Mouse (Mus musculus): ENCODE results near the gene 4921504E06Rik. TPM values are rescaled to one million over a fixed set of nuclear protein-coding genes. Genes with fewer than 3 reads are reported as not detected.

4921504E06Rik gene
- polyA plus RNA-seq (2015; fragmentation: Nextera tagmentation; extraction: Ambion mirVana): 0.14 TPM in 1 of 2 replicates, not detected in the other

GRCm38 (mm10) chr2:19553821-19554592 lies at the start of gene 4921504E06Rik:
Gene 4921504E06Rik (minus strand): TSS chr2:19553914.
- Histone ChIP-seq H3K27me3 (ENCODE audit: control insufficient read depth, insufficient read depth, low read depth, low read length) (no peaks in the 10 kb centered on the region), H3K9me3 (ENCODE audit: control insufficient read depth, low read length) (no peaks in the 10 kb centered on the region), H3K27ac (ENCODE audit: low read length) (peak within 1 kb of the TSS; percentile 91), H3K4me1 (replicated peaks; ENCODE audit: control insufficient read depth, insufficient read depth, low read length) (peaks cover 11% of the 10 kb centered on the region), H3K4me2 (ENCODE audit: low read depth, low read length) (peak within 1 kb of the TSS; percentile 70), H3K9ac (ENCODE audit: low read length) (peak within 1 kb of the TSS; percentile 63), H3K36me3 (ENCODE audit: control insufficient read depth, insufficient read depth, low read length) (no peaks in the 10 kb centered on the region), H3K4me3 (ENCODE audit: low read length) (peak within 1 kb of the TSS; percentile 51)
- under 1% methylated on average over 23 of the region's 27 CpGs for WGBS
- ATAC-seq (ENCODE audit: low read depth): peak; percentile 93

GRCm38 (mm10) chr2:19601386-19601925 lies 47.7 kb upstream of the 4921504E06Rik start:
- WGBS: 56% methylated on average over 3 of the region's 3 CpGs
- Histone ChIP-seq H3K9me3 (ENCODE audit: control insufficient read depth, low read length) (no peaks in the 10 kb centered on the region), H3K36me3 (ENCODE audit: control insufficient read depth, insufficient read depth, low read length) (no peaks in the 10 kb centered on the region), H3K4me1 (replicated peaks; ENCODE audit: control insufficient read depth, insufficient read depth, low read length) (no peaks in the 10 kb centered on the region), H3K9ac (ENCODE audit: low read length) (no peak overlapping the region), H3K4me2 (ENCODE audit: low read depth, low read length) (no peak overlapping the region), H3K4me3 (ENCODE audit: low read length) (no peak overlapping the region), H3K27ac (ENCODE audit: low read length) (no peak overlapping the region), H3K27me3 (ENCODE audit: control insufficient read depth, insufficient read depth, low read depth, low read length) (no peaks in the 10 kb centered on the region)
- ATAC-seq (ENCODE audit: low read depth): no peak

- no peak for ATAC-seq (ENCODE audit: low read depth)
- H3K4me3 ChIP-seq (ENCODE audit: low read length): no peak overlapping the region
- H3K27ac ChIP-seq (ENCODE audit: low read length): no peak overlapping the region
- H3K27me3 ChIP-seq (ENCODE audit: control insufficient read depth, insufficient read depth, low read depth, low read length): no peaks in the 10 kb centered on the region
- no peak overlapping the region for H3K9ac ChIP-seq (ENCODE audit: low read length)
- H3K4me1 ChIP-seq (replicated peaks; ENCODE audit: control insufficient read depth, insufficient read depth, low read length): no peaks in the 10 kb centered on the region
- 76% methylated on average over 5 of the region's 5 CpGs for WGBS
- no peaks in the 10 kb centered on the region for H3K9me3 ChIP-seq (ENCODE audit: control insufficient read depth, low read length)
- no peaks in the 10 kb centered on the region for H3K36me3 ChIP-seq (ENCODE audit: control insufficient read depth, insufficient read depth, low read length)
- H3K4me2 ChIP-seq (ENCODE audit: low read depth, low read length): no peak overlapping the region
These were observed 47.1 kb upstream of the 4921504E06Rik start for GRCm38 (mm10) chr2:19600860-19601259.

- H3K9me3 ChIP-seq (ENCODE audit: control insufficient read depth, low read length): no peaks in the 10 kb centered on the region
- no peak overlapping the region for H3K4me2 ChIP-seq (ENCODE audit: low read depth, low read length)
- H3K27me3 ChIP-seq (ENCODE audit: control insufficient read depth, insufficient read depth, low read depth, low read length): no peaks in the 10 kb centered on the region
- no peaks in the 10 kb centered on the region for H3K36me3 ChIP-seq (ENCODE audit: control insufficient read depth, insufficient read depth, low read length)
- no peak for ATAC-seq (ENCODE audit: low read depth)
- no peak overlapping the region for H3K9ac ChIP-seq (ENCODE audit: low read length)
- no peak overlapping the region for H3K4me3 ChIP-seq (ENCODE audit: low read length)
- WGBS: 61% methylated on average over 5 of the region's 5 CpGs
- H3K27ac ChIP-seq (ENCODE audit: low read length): no peak overlapping the region
- H3K4me1 ChIP-seq (replicated peaks; ENCODE audit: control insufficient read depth, insufficient read depth, low read length): no peaks in the 10 kb centered on the region
These were observed 46.1 kb upstream of the 4921504E06Rik start for GRCm38 (mm10) chr2:19599801-19600200.

GRCm38 (mm10) chr2:19596988-19597387 lies 43.3 kb upstream of the 4921504E06Rik start:
- Histone ChIP-seq H3K27me3 (ENCODE audit: control insufficient read depth, insufficient read depth, low read depth, low read length) (no peaks in the 10 kb centered on the region), H3K4me1 (replicated peaks; ENCODE audit: control insufficient read depth, insufficient read depth, low read length) (no peaks in the 10 kb centered on the region), H3K4me2 (ENCODE audit: low read depth, low read length) (no peak overlapping the region), H3K4me3 (ENCODE audit: low read length) (no peak overlapping the region), H3K9ac (ENCODE audit: low read length) (no peak overlapping the region), H3K27ac (ENCODE audit: low read length) (no peak overlapping the region), H3K36me3 (ENCODE audit: control insufficient read depth, insufficient read depth, low read length) (no peaks in the 10 kb centered on the region), H3K9me3 (ENCODE audit: control insufficient read depth, low read length) (no peaks in the 10 kb centered on the region)
- ATAC-seq (ENCODE audit: low read depth): no peak

DNA sequence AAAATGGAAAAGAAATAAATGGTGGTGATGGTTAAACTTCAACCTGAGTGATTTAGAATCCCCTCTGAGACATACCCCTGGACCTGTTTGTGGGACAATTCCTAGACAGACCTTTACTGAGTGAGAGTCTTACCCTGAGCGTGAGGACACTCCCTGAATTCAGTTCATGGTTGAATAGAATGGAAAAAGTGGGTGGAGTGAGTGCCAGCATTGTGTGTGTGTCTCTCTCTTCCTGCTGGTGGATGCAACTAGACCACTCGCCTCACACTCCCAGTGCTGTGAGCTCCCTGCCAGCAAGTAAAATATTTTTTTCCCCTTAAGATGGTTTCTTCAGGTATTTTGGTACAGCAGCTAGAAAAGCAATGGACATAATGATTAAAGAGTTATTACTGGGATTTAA lies 42.7 kb upstream of the 4921504E06Rik start:
- H3K9ac ChIP-seq (ENCODE audit: low read length): no peak overlapping the region
- no peaks in the 10 kb centered on the region for H3K9me3 ChIP-seq (ENCODE audit: control insufficient read depth, low read length)
- H3K27me3 ChIP-seq (ENCODE audit: control insufficient read depth, insufficient read depth, low read depth, low read length): no peaks in the 10 kb centered on the region
- H3K4me1 ChIP-seq (replicated peaks; ENCODE audit: control insufficient read depth, insufficient read depth, low read length): no peaks in the 10 kb centered on the region
- H3K4me2 ChIP-seq (ENCODE audit: low read depth, low read length): no peak overlapping the region
- no peak overlapping the region for H3K4me3 ChIP-seq (ENCODE audit: low read length)
- 68% methylated on average over 2 of the region's 2 CpGs for WGBS
- H3K36me3 ChIP-seq (ENCODE audit: control insufficient read depth, insufficient read depth, low read length): no peaks in the 10 kb centered on the region
- no peak overlapping the region for H3K27ac ChIP-seq (ENCODE audit: low read length)
- no peak for ATAC-seq (ENCODE audit: low read depth)

- H3K4me2 ChIP-seq (ENCODE audit: low read depth, low read length): no peak overlapping the region
- H3K4me3 ChIP-seq (ENCODE audit: low read length): no peak overlapping the region
- no peaks in the 10 kb centered on the region for H3K9me3 ChIP-seq (ENCODE audit: control insufficient read depth, low read length)
- H3K36me3 ChIP-seq (ENCODE audit: control insufficient read depth, insufficient read depth, low read length): no peaks in the 10 kb centered on the region
- no peak for ATAC-seq (ENCODE audit: low read depth)
- no peaks in the 10 kb centered on the region for H3K27me3 ChIP-seq (ENCODE audit: control insufficient read depth, insufficient read depth, low read depth, low read length)
- H3K4me1 ChIP-seq (replicated peaks; ENCODE audit: control insufficient read depth, insufficient read depth, low read length): no peaks in the 10 kb centered on the region
- no peak overlapping the region for H3K27ac ChIP-seq (ENCODE audit: low read length)
- 85% methylated on average over 7 of the region's 7 CpGs for WGBS
- no peak overlapping the region for H3K9ac ChIP-seq (ENCODE audit: low read length)
These were observed 41.1 kb upstream of the 4921504E06Rik start for GRCm38 (mm10) chr2:19594856-19595255.

- ATAC-seq (ENCODE audit: low read depth): no peak
- Histone ChIP-seq H3K4me1 (replicated peaks; ENCODE audit: control insufficient read depth, insufficient read depth, low read length) (no peaks in the 10 kb centered on the region), H3K27me3 (ENCODE audit: control insufficient read depth, insufficient read depth, low read depth, low read length) (no peaks in the 10 kb centered on the region), H3K9me3 (ENCODE audit: control insufficient read depth, low read length) (no peaks in the 10 kb centered on the region), H3K36me3 (ENCODE audit: control insufficient read depth, insufficient read depth, low read length) (no peaks in the 10 kb centered on the region), H3K9ac (ENCODE audit: low read length) (no peak overlapping the region), H3K27ac (ENCODE audit: low read length) (no peak overlapping the region), H3K4me2 (ENCODE audit: low read depth, low read length) (no peak overlapping the region), H3K4me3 (ENCODE audit: low read length) (no peak overlapping the region)
- 70% methylated on average over 3 of the region's 3 CpGs for WGBS
These were observed 26.1 kb upstream of the 4921504E06Rik start for GRCm38 (mm10) chr2:19579846-19580245.

GRCm38 (mm10) chr2:19579180-19579579 lies 25.5 kb upstream of the 4921504E06Rik start:
- H3K4me1 ChIP-seq (replicated peaks; ENCODE audit: control insufficient read depth, insufficient read depth, low read length): no peaks in the 10 kb centered on the region
- ATAC-seq (ENCODE audit: low read depth): no peak
- no peak overlapping the region for H3K4me3 ChIP-seq (ENCODE audit: low read length)
- 68% methylated on average over 6 of the region's 6 CpGs for WGBS
- H3K36me3 ChIP-seq (ENCODE audit: control insufficient read depth, insufficient read depth, low read length): no peaks in the 10 kb centered on the region
- H3K4me2 ChIP-seq (ENCODE audit: low read depth, low read length): no peak overlapping the region
- no peak overlapping the region for H3K9ac ChIP-seq (ENCODE audit: low read length)
- H3K27ac ChIP-seq (ENCODE audit: low read length): no peak overlapping the region
- no peaks in the 10 kb centered on the region for H3K27me3 ChIP-seq (ENCODE audit: control insufficient read depth, insufficient read depth, low read depth, low read length)
- no peaks in the 10 kb centered on the region for H3K9me3 ChIP-seq (ENCODE audit: control insufficient read depth, low read length)
